In the genomic region with DNA sequence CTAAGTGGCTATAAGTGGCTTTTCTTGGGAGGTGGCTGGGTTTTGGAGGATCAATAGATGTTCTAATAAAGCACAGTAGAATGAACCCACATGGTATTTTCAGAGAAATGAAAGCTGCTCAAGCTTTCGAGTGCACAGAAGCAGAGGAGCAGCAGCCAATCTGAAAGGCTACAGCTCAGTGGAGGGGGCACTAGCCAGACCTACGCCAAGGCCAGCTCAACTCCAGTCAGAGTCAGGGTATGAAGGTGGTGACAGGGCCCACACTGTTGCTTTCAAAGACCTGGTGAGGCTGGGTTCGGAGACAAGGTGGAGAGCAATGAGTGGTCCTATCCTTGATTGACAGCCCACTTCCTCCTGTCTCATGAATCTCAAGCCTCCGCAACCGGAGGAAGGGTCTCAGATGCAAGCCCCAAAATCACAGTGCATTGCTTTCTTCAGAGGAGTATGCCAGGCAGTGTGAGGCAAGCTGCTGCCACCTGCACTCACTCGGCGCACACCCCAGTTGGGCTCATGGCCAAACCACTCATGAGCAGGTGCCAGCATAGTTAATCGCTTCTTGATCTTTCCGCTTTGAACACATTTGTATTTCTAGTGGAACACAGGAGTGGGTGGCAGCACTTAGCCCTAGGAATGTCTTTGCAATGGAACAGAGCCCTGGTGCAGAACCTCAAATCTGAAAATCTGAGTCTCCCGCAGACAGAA, we compare ENCODE assay signal across 10 mouse cellular contexts.
DNase-seq lines count a peak whose midpoint lies in the region; ATAC-seq and TF ChIP-seq lines count a peak whose summit lies in the region.
"Had no signal": no experiment of that assay in that cellular context is flagged by ENCODE, and none has a peak within 500 bp of the region (broad histone marks: within the 10 kb centered on the region; RNA-seq: fewer than 3 reads in every experiment).

No protein-coding gene starts in this region.

- peak; percentile 61; the same call in 1 of the 2 replicates for ATAC-seq in embryonic facial prominence, embryonic 14.5 days (ENCODE audit: low read depth)
- ATAC-seq in liver, embryonic 12.5 days, result no peak

- H3K4me2 ChIP-seq in embryonic facial prominence, embryonic 14.5 days (ENCODE audit: low read depth, low read length), result no peak overlapping the region
- H3K4me2 ChIP-seq in liver, embryonic 12.5 days, result no peak overlapping the region
- H3K4me2 ChIP-seq: limb, embryonic 15.5 days; stomach, embryonic 15.5 days had no signal

- no peaks in the 10 kb centered on the region for H3K36me3 ChIP-seq in embryonic facial prominence, embryonic 14.5 days (ENCODE audit: control insufficient read depth, insufficient read depth, low read length)
- H3K36me3 ChIP-seq in embryonic facial prominence, embryonic 10.5 days (replicated peaks), result no peaks in the 10 kb centered on the region
- H3K36me3 ChIP-seq in kidney, adult 2 months (ENCODE audit: control insufficient read depth, insufficient read depth, low read length), result no peaks in the 10 kb centered on the region
- H3K36me3 ChIP-seq in liver, embryonic 12.5 days, result no peaks in the 10 kb centered on the region
- H3K36me3 ChIP-seq: limb, embryonic 15.5 days; stomach, embryonic 15.5 days had no signal

- DNase-seq in embryonic facial prominence, embryonic 14.5 days (ENCODE audit: low spot score), result peak; percentile 65
- DNase-seq in embryonic facial prominence, embryonic 10.5 days (ENCODE audit: low spot score), result no peak
- peak; percentile 74 for DNase-seq in cerebellum, adult 11-12 months
- DNase-seq in kidney, adult 2 months, result peak; percentile 88
- peak; percentile 69 to 81 for DNase-seq in left cerebral cortex, adult 9 months (ENCODE audit: low spot score in 2 of 2)
- peak; percentile 84 for DNase-seq in right cerebral cortex, adult 18-20 months
- DNase-seq in adipocyte (ENCODE audit: low spot score), result no peak

- no peak overlapping the region for H3K4me3 ChIP-seq in embryonic facial prominence, embryonic 14.5 days (ENCODE audit: low read depth, low read length)
- no peak overlapping the region for H3K4me3 ChIP-seq in embryonic facial prominence, embryonic 10.5 days
- no peak overlapping the region for H3K4me3 ChIP-seq in kidney, adult 2 months (ENCODE audit: insufficient read depth, low read depth, low read length)
- H3K4me3 ChIP-seq in liver, embryonic 12.5 days, result no peak overlapping the region
- H3K4me3 ChIP-seq: limb, embryonic 15.5 days; stomach, embryonic 15.5 days had no signal

- TF ChIP-seq CTCF in kidney, adult 2 months (conservative IDR thresholded peaks at IDR 0.05; ENCODE audit: insufficient read depth, insufficient read length, low read depth, low read length), result no peak

- WGBS in embryonic facial prominence, embryonic 14.5 days, result 81% methylated on average over 10 of the region's 10 CpGs
- WGBS in embryonic facial prominence, embryonic 10.5 days, result 86% methylated on average over 10 of the region's 10 CpGs
- WGBS in kidney, adult 2 months, result 54% methylated on average over 10 of the region's 10 CpGs
- WGBS in liver, embryonic 12.5 days (ENCODE audit: insufficient replicate concordance), result 70% methylated on average over 10 of the region's 10 CpGs

- H3K27me3 ChIP-seq in embryonic facial prominence, embryonic 14.5 days (replicated peaks; ENCODE audit: control insufficient read depth, insufficient read depth, low read length), result no peaks in the 10 kb centered on the region
- H3K27me3 ChIP-seq in embryonic facial prominence, embryonic 10.5 days (replicated peaks; ENCODE audit: low read depth, poor library complexity, severe bottlenecking), result no peaks in the 10 kb centered on the region
- H3K27me3 ChIP-seq in kidney, adult 2 months (replicated peaks; ENCODE audit: control insufficient read depth, insufficient read depth, low read length), result no peaks in the 10 kb centered on the region
- H3K27me3 ChIP-seq in liver, embryonic 12.5 days (replicated peaks), result 0 out of 2 replicates have a peak, but pooled peaks cover 3% of the 10 kb centered on the region
- H3K27me3 ChIP-seq: limb, embryonic 15.5 days had no signal

- H3K9ac ChIP-seq in embryonic facial prominence, embryonic 14.5 days (ENCODE audit: low read depth, low read length), result no peak overlapping the region
- no peak overlapping the region for H3K9ac ChIP-seq in liver, embryonic 12.5 days
- H3K9ac ChIP-seq: limb, embryonic 15.5 days; stomach, embryonic 15.5 days had no signal

- no peaks in the 10 kb centered on the region for H3K4me1 ChIP-seq in embryonic facial prominence, embryonic 14.5 days (ENCODE audit: control insufficient read depth, insufficient read depth, low read length)
- no peaks in the 10 kb centered on the region for H3K4me1 ChIP-seq in embryonic facial prominence, embryonic 10.5 days
- H3K4me1 ChIP-seq in kidney, adult 2 months (ENCODE audit: control insufficient read depth, insufficient read depth, low read length), result peaks cover 3% of the 10 kb centered on the region; the same call in 1 of the 2 replicates
- no peaks in the 10 kb centered on the region for H3K4me1 ChIP-seq in liver, embryonic 12.5 days
- H3K4me1 ChIP-seq: stomach, embryonic 15.5 days had no signal

- H3K27ac ChIP-seq in embryonic facial prominence, embryonic 14.5 days (replicated peaks; ENCODE audit: low read depth, low read length), result no peak overlapping the region
- H3K27ac ChIP-seq in embryonic facial prominence, embryonic 10.5 days (replicated peaks), result no peak overlapping the region
- H3K27ac ChIP-seq in kidney, adult 2 months (ENCODE audit: insufficient read depth, low read depth, low read length), result no peak overlapping the region
- H3K27ac ChIP-seq in liver, embryonic 12.5 days, result no peak overlapping the region
- H3K27ac ChIP-seq: limb, embryonic 15.5 days; stomach, embryonic 15.5 days had no signal

- H3K9me3 ChIP-seq in embryonic facial prominence, embryonic 14.5 days (ENCODE audit: control insufficient read depth, low read length), result no peaks in the 10 kb centered on the region
- no peaks in the 10 kb centered on the region for H3K9me3 ChIP-seq in embryonic facial prominence, embryonic 10.5 days
- H3K9me3 ChIP-seq in liver, embryonic 12.5 days (replicated peaks), result no peaks in the 10 kb centered on the region
- H3K9me3 ChIP-seq: limb, embryonic 15.5 days; stomach, embryonic 15.5 days had no signal

- TF ChIP-seq POLR2A in kidney, adult 2 months (IDR thresholded peaks at IDR 0.05; ENCODE audit: low read depth, low read length), result no peak

Comparison
In these comparisons a context has a peak if more than half of its experiments do, and no peak if none do; other contexts are left out.
1. DNase-seq: peak in embryonic facial prominence, embryonic 14.5 days (single experiment), cerebellum, adult 11-12 months (single experiment), kidney, adult 2 months (single experiment), left cerebral cortex, adult 9 months (2 of 2) and right cerebral cortex, adult 18-20 months (single experiment); none in embryonic facial prominence, embryonic 10.5 days (single experiment) and adipocyte (single experiment).